Mouse (Mus musculus) embryo, embryonic 10 days (tissue): ENCODE data around the gene Apba2.

ENCODE experiments used
- DNase-seq: peaks from one replicate; pipeline ENCODE4 v3.0.0-alpha.2; 2015; ENCODE audit warnings: low spot score

Gene Apba2

DNA sequence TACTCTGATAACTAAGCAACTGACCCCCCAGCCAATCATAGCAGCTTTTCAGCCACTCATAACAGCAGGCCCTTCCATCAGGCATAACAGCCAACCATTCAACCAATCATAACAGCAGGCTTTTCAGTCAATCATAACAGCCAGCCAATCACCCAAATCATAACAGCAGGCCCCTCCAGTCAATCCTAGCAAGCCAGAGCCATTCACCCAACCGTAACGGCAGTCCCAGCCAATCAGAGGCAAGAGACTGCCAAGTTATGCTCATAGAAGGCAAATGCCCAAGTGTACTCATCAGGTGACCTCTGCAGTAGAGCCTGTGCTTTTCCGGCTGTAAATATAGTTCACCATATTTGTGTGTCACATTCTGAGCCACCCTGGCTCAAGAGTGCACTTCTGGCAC, 85.1 kb downstream of the Apba2 start:
- no peak for DNase-seq

DNA sequence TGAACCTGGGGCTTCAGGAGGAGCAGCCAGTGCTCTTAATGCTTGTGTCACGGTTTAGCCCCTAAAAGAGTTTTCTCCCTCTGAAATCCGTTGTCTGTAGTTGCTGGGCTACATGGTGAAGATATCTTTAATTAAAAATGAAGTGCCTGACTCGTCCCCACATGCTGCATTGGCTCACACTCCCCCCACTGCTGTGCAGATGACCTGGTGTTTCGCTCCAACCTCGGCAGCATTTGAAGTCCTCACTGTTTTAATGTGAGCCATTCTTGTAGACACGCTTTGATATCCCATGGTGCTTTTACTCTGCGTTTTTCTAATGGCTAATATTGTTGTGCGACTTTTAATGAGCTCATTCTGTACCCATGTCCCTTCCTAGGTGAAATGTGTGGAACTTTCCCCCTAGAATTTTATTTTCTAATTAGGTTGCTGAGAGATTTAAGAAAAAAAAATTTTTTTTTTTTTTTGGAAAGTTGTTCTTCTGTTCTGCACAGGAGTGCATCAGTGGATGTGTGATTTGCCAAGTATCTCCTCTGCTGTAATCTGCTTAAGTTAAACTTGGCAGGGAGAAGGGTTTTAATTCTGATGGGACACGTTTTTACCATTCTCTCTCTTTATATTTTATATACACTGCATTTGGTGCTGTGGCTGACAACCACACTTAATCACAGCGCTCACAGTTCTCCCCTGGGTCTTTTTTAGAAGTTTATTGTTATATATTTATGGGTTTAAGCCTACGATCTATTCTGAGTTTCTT, 87.3 kb downstream of the Apba2 start:
- DNase-seq, result no peak

DNA sequence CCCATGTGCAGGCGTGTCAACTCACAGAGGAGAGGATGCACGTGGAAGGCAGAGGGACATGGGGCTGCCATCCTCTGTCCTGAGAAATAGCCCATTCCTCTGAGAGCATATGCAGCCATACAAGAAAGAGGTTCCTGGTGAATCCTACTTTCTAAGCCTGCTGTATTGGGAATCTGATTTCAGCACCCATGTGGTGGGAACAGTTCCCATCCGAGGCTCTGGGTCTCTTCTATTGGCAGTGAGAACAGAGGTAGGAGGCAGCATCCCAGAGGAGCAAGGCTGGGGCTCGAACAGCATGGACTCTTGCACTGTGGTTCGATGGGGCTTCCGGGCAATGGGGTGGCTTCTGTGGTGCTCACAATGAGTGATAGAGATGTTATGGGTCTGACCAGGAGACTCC, 93.8 kb downstream of the Apba2 start:
- no peak for DNase-seq

DNA sequence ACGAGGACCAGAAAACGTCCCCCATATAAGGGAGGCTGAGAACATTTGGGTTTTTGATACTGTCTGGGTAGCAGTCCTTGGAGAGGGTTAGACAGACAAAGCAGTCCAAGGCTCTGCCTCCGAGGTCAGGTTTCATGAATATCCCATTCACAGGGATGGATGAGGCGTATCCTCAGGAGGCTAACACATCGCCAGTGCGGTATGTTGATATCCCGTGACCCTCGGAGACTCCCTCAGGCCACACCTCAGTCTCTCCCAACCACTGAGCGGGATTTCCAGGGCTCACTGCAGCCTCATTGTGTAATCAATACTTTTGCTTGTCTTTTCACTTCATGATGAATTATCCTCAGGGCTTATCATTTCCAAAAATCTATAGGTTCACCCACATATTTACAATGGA, 95.1 kb downstream of the Apba2 start:
- DNase-seq, result peak; percentile 15

DNA sequence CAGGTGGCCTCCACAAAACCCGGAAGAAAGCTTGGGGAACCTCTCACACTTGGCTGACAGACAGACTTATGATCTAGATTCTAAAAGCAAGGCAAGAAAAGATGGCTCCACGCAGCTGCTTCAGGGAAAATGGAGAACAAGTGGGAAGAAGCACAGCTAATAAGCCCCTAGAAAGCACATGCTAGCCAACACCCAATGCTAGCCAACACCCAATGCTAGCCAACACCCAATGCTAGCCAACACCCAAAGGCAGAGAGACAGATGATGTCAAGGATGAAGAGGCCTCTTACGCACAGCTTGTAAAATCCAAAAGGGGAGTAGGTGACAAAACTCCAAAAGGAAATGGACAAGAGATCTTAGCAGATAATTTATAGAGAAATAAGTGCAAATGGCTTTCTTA, 108.4 kb downstream of the Apba2 start:
- no peak for DNase-seq

DNA sequence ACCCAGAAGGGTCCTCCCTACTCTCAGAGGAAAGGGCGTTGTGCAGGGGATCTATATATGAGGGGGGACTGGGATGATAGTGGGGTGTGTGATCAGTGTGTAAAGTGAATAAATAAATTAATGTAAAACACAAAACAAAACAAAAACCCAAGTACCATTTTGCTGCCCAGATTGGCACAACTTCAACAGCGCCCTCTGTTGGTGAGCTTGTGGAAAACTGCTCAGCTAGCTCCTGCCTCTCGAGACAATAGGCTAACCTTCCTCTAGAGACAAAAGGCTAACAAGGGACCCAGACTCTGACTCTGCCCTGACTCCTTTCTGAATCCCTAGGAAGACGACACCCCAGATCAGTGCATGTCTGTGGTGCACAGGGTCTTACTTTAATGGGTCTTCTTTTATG, 109.4 kb downstream of the Apba2 start:
- peak; percentile 33 for DNase-seq

DNA sequence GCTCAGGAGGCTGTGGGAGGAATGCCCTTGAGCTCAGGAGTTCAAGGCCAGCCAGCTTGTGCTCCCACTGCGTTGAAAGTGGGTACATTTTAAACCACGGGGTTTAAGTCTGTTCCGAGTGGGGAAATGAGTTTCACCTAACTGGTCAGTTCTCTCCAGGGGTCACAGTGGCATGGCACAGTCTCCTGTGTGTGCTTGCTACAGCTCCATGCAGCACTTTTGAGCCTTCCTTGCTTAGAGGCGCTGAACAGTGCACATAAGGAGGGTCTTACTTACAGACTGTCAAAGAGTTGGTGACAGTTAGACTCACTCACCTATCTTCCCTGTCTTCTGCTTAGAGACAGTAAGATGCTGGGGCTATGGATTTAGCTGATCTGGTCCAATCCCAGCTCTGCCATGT, 117.8 kb downstream of the Apba2 start:
- no peak for DNase-seq

DNA sequence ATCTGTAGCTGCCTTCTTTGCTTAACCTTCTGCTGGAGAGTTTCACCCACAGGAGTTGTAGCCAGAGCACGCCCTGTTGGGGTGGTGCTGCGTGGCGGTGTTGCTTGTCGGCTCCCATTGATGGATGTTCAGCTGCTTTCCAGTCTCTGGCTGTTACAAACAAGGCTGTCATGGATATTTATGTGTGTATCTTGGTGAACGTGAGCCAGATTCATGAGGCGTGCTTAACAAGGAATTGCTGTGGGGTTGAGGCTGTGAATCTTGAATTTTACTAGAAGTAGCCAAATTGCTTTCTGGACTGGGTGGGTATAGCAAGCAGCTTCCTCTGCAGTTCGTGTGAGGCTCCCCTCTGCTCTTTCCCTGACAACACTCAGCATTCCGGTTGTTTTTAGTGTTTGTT, 125.0 kb downstream of the Apba2 start:
- DNase-seq, result peak; percentile 28

DNA sequence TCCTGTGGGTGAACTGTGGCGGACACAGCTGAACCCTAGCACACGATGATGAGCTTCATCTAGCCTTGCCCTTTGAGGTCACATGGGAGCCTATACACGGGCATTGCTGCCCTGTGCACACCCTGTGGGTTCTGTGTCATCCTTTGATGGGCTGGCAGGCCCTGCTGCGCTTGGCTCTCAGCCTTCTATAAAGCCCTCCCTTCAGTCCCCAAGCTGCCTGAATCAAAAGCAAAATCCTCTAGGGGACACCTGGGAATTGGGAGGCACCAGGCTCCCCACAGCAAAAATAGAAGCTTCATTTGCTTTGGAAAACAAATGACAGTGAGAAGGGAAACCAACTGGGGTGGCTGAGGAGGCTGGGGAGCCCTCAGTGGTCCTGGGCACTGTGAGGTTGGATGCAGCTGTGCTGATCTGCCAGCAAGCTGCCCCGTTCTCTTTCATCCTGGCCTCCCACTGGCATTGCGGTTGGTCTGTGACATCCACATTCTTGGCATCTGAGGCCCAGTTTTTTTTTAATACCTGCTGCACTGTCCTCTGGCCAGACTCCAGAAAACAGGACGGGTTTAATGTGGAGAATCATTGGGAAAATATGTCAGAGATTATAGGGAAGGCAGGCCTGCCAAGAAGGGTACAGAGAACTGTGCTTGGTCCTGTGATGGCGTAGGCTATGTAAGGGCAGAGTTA, 126.6 kb downstream of the Apba2 start:
- no peak for DNase-seq

DNA sequence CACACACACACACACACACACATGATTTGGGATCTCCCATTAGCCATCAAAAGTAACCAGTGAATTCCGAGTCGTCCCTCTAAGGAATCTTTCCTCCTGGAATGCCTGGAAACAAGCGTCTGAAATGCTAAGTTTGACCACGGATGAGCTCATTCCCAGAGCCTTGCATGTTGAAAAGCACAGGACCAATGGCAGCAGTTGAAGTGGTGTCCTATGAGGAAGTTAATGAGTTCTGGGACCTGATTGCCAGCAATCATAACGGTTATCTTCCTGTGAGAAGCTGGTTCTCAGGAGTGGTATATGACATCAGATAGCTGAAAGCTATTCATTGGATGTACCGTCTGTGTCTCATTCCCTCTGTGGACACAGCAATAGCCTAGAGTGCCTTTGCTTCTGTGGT, 129.2 kb downstream of the Apba2 start:
- DNase-seq, result no peak

DNA sequence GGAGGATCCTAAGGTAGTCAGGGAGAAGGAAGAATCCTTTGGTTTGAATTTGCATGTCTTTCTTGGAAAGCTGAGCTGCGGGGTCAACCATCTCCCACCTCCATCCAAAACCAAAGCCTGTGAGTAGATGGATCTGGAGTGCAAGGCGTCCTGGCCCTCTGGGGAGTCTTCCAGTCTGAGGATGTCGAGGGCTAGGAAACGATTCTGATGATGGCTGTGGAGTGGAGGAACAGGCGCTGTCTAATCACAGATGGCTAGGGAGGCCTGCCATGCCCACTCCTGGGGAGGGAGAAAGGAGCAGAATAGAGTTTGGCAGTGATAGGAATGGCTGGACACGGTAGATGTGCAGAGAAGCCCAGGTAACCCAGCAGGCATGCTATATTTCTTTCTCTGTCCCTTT, 129.6 kb downstream of the Apba2 start:
- no peak for DNase-seq

DNA sequence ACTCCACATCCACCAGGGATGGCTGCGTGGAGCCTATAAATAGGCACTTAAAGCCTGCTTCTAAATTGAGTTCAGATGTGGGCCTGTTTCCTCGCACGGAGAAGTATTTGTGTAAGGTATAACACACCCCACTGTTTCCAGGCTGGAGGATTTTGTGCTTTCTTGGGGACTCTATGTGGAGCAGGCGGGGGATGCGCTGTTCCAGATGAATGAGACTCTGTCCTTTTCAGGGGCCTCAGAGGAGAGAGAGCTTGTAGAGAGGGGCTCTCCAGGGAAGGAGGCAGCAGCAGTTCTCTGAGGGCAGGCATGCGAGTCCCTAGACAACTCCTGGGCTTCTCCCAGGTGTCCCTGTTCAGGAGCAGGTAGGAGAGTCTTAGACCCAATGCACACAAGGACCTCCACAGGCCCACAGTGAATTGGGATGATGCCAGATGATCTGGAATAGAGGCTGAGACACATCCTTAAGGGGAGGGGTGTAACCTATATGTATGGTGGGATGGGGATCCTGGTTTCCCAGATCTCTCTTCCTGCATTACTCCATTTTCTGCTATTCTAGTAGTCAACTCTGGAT, 130.4 kb downstream of the Apba2 start:
- no peak for DNase-seq

DNA sequence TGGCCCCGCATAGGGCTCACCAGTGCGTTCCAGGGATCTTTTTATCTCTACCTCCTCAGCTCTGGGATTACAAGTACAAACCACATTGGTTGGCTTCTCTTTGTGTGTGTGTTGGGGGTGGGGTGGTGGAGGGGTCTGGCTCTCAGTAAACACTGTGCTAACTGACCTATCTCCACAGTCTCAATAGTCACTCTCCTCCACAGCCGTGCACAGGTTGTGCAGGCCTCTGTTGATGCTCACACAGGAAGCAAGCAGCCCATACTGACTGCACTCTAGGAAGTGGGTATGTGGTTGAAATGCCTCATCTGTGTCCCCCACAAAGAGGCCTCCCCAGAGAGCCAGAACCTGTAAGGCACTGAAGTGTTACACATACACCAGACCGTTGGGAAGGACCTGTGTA, 131.7 kb downstream of the Apba2 start:
- DNase-seq, result no peak

DNA sequence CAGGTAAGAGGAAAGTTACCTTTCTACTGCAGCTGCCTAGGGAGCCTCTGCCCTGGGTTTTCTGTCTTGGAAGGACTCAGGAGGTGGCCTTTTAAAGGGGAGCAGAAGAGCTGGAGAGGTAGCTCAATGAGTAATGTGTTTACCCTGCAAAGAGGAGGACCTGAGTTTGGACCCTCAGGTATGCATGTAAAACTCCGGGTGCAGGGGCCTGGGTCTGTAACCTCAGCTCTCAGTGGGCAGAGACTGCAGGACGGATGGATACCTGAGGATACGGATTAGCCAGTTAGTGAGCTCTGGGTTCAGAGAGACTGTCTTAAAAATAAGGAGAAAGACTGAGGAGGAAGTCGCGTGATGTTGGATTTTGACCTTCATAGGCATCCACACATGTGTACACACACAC, 132.4 kb downstream of the Apba2 start:
- no peak for DNase-seq

DNA sequence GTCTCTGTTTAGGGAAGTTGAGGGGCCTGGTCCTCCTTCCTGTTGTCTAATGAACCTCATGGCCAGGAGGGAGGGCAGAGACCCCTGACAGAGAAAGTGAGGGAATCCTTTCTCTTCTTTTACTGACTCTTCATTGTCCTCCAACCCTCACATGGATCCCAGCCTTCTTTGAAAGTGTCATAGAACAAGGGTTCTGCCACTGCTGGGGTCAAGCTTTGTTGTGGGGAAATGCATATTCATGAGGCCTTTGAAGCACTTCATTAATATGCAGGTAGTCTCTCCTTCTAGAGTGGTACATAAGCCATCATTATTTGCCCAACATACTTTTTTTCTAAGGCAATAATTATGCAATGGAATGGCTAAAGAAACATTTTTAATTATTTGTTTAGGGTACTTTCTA, 133.0 kb downstream of the Apba2 start:
- DNase-seq, result peak; percentile 13

DNA sequence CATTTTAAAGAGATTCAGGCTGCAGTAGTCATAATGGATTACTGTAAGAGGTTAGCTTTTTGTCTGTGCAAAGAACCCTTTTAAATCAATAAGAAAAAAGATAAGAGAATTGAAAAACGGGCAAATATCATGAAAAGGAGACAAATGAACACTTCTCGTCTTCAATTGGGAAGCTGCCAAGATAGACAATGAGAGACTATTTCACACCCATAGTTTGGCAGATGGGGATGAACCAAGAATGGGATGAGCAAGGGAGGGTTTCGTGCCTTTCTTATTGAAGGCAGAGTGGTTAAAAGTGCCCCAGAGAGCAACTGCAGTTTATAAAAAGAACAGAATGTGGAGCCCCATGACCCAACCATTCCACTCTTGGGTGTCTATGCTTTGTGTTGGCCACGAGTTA, 137.4 kb downstream of the Apba2 start:
- DNase-seq, result no peak

DNA sequence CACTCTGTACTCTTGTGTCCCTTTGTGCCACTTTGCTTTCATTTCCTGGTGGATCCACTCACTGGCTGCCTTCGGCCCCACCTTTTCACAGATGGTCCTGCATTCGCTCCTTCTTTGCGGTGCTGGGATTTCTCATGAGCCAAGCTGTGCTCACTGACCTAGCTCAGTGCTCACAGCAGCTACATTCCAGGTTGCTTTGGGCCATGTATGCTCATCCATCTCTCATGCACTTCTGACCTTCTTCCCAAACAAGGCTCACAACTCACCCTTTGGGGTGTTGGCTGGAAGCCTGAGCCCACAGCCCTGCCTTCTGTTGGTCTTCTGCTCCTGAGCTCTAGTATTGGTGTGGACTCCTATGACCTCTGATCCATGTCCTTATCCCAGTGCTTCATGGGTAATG, 139.1 kb downstream of the Apba2 start:
- DNase-seq, result no peak

DNA sequence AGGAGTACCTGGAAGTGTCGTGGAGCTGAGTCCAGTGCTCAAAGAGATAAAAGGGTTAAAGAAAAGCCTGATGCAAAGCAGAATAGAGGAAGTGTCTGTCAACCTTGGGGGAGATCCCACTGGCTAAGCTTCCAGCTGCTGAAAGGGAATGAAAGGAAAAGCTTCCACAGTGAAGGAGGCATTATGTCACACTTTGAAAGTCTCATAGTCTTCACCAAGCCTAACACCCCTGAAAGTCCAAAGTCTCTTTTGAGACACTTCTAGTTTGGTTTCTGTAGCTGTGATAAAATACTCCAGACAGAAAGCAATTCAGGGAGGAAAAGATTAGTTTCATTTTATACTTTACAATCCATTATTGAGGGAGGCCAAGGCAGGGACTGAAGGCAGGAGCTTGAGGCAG, 141.4 kb downstream of the Apba2 start:
- DNase-seq, result no peak

DNA sequence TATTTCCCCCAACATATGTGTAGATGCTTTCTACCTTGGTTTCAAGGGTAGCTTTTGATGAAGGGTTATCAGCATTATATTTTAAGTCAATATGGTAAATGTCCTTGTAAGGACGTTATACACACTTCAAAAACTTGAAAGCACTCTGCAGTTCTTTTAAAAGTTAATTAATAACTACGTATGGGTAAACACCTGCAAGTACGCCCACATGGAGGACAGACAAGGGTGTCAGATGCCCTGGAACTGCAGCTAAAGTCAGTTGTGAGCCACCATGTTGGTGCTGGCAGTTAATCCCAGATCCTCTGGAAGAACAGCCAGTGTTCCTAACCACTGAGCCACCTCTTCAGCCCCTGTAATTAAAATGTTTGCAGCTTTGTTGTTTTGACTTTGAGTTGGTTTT, 144.0 kb downstream of the Apba2 start:
- DNase-seq, result no peak

DNA sequence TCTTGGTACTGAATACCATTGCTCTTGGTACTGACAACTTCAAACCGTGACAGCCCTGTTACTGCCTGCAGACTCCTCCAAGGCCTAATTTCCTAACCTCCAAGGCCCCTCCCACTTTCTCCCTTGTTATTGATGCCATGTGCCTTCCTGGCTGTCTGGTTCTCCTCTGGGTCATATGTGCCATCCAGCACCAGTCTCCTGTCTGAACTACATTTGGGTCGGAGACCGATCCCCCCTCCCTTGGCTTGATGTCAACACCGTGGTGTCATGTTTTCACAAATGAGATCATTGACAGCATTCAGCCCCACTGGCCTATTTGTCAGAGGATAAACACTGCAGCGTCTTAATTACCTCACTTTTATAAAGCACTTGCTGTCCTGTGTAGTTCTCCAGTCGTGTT, 144.5 kb downstream of the Apba2 start:
- no peak for DNase-seq

DNA sequence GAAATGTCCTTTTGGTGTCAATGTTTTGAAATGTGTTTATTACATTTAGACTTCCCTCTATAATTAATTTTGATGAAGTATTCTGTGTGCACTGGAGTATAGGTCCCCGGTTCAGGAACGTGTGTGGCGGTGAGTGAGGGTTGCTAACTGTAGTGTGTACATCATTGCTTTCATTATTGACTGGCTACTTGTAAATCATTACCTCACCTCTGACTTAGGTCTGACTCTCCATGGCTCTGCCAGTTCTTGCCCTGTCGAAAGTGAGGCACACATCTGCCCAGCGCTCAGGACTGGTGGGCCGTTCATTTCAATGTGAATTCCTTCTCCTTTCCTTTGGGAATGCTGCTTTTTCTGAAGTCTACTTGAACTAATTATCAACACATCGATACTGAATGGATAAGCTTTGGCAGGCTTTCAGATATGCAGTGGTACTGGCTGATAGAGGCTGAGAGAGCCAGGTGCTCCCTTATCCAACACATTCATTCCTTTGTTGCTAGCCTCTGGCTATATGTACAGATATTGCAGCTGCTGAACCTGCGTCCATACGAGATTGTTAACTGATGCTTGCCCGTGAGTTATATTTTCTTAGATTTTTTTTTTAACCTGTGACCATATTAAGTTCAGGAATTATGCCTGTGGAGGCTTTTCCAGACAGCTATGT, 147.6 kb downstream of the Apba2 start:
- no peak for DNase-seq

DNA sequence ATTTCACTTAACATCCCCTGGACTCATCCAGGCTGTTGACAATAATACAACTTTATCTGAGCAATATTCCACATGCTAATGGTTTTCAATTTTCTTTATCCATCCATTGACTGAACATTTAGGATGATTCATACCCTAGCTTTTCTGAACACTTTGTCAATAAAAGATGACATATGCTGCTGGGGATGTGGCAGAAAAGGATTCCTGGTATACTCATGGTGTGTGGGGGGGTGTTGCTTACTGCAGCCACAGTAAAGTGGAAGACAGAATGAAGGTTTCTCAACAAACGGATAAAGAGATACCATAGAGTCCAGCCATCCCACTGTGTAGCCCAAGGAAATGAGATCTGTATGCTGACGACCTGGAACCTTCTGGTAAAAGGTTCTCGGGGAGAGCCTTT, 150.5 kb downstream of the Apba2 start:
- no peak for DNase-seq

DNA sequence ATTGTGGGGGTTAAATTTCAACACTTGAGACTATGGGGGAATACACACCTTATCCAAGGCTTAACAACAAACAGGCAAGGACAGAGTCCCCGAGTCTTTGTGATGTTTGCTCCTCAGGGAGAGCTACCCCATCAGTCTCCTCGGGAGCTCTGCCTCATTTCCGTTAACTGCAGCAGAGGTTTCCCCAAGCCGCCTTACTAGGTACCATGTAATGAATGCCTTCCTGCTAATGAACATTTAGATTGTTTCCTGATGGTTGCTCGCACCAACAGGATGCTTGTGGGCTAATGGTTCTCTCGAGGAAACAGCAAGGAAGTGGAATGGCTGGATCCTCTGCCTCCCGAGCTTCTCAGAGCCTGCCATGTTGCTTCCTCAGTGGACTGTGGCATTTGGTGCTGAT, 155.3 kb downstream of the Apba2 start:
- no peak for DNase-seq
